Mouse (Mus musculus) hematopoietic stem cell, adult 5-6 weeks (primary cell): Measurements from ENCODE around the gene Zswim4. TPM values are rescaled to one million over a fixed set of nuclear protein-coding genes. Genes with fewer than 3 reads are reported as not detected.

ENCODE experiments used
- ATAC-seq, 2 experiments: fragments of 125-278 bp in 1 of 2; replicated peaks in 1 of 2; 2 replicates each; pipeline ENCODE4 v1.8.0; 2016 to 2017; ENCODE audit warnings: inconsistent platforms in 2 of 2, mild to moderate bottlenecking in 2 of 2, moderate number of reproducible peaks in 2 of 2, low read depth in 1 of 2, moderate TSS enrichment in 1 of 2; ENCODE audit not compliant: low FRiP score in 2 of 2, poor library complexity in 2 of 2, severe bottlenecking in 2 of 2, insufficient read depth in 1 of 2, low TSS enrichment in 1 of 2
- total RNA-seq: library from RNA; stranded (forward); fragments of 172-1452, 232-1000 nt; gene quantifications from 2 replicates; pipeline ENCODE4 v1.2.3, GENCODE M21; 2017

The Zswim4 gene
- total RNA-seq, 1 experiment from 2014 or later: 6.8 TPM

DNA sequence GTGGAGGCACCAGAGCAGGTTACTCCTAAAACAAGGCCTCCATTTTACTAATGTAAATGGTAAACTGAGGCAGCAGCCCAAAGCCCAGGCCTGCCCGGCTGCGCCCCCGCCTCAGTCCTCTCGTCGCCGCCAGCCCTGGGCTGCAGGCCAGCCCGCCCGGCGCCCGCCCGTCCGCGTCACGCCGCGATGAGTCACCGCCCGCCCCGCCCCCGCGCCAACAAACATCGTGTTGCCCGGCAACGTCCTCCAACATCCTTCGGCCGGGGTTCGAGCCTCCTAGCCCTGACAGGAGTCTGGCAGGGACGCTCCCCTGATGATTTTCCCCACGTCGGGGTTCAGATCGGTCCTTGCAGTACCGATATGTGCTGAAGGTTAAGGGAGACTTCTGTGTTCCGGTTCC is 44.3 kb downstream of the Zswim4 start:
- ATAC-seq: peak; percentile 33 to 43

DNA sequence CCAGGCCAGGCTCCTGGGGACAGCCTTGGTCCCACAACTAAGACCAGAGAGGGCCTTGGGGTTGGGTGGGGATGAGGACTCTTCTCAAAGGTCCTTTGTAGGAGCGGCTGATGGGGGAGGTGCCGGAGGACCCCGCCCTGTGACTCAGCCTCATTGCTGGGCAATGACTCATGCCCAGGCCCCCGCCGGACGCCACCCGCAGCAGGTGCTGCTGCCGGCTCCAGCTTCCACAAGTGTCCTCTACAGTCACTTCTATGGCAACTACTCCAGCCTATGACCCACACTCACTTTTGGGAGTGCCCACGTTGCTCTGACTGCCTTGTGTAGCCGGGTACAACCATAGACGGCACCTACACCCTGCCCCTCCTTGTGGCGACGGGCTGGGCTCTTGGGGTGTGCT is 44.8 kb downstream of the Zswim4 start:
- ATAC-seq: peak; percentile 50 to 53

DNA sequence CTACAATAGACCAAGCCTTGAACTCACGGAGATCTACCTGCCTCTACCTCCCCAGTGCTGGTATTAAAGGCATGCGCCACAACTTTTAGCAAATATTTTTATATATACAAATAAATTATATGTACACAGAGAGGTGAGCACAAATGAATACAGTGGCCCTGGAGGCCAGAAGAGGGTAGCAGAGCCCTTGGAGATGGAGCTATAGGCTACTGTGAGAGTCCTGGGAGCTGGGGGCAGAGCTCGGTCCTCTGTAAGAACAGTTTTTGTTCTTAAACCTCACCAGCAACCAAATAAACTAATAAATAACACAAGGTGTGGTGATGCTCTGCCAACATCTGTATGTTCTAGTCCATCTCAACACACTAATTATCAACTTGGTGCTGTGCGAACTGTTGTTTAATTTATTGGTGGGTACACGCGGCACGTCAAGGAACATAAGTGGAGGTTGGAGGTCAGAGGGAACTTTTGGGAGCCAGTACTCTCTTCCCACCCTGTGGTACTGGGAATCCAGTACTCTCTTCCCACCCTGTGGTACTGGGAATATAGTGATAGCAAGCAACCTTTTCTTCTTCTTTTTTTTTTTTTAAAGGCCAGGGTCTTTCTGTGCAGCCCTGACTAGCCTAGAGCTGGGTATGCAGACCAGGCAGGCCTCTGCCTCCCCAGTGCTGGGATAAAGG is 46.5 kb downstream of the Zswim4 start:
- ATAC-seq: no peak

- no peak for ATAC-seq
Observed at GRCm38 (mm10) chr8:84189603-84190002, 47.3 kb downstream of the Zswim4 start.

GRCm38 (mm10) chr8:84188671-84189070 is 48.2 kb downstream of the Zswim4 start:
- no peak for ATAC-seq

DNA sequence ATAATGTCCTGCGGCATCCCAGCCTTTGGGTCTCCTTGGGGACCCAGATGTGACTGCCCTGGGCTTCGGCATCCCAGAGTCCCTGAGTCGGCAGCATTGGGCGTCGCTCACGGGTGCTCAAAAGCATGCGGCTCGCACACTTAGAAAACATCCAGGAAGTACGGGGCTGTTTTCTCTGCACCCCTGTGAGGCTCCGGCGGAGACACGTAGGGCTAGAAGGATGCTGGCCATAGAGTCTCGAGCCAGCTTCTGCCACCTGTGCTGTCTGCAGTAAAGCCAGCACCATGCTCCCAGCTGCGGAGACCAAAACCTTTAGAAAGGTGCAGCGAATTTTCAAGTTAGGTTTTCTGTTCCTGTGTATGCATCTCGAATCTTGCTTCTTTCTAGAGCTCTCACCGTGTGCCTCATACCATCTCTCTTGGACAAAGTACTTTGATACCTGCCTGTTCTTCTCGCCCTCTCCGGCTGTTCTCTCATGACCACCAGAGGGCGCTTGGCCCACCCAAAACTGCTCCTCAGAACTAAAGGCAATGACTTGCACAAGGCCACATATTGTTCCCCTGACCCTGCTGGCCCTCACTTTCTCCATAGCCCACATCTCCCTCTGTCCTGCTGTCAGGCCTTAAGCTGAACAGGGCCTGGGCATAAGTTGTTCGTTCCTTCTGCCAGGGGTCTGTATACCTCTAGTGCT is 49.6 kb downstream of the Zswim4 start:
- peak; percentile 27 to 55 for ATAC-seq

- ATAC-seq: peak; percentile 67
Observed at GRCm38 (mm10) chr8:84186547-84186946, 50.3 kb downstream of the Zswim4 start.

DNA sequence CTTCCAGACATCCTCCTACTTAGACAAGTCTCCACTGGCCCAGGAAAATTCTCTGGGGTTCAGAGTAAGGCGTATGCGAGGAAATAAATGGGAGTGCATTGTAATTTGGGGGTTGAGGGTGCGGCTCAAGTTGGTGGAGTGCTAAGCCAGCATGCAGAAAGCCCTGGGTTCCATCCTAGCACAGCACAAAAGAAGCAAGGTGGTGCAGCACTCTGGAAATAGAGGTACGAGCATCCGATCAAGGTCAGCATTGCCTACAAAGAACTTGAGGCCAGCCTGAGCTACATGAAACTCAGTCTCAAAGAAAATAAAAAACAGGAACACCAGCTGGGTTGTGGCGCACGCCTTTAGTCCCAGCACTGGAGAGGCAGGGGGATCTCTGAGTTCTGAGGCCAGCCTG is 51.7 kb downstream of the Zswim4 start, which contains the start of gene Nanos3:
TSS of gene Nanos3 (minus strand) at position 101 of the 400 bp plus-strand sequence.
- no peak for ATAC-seq

DNA sequence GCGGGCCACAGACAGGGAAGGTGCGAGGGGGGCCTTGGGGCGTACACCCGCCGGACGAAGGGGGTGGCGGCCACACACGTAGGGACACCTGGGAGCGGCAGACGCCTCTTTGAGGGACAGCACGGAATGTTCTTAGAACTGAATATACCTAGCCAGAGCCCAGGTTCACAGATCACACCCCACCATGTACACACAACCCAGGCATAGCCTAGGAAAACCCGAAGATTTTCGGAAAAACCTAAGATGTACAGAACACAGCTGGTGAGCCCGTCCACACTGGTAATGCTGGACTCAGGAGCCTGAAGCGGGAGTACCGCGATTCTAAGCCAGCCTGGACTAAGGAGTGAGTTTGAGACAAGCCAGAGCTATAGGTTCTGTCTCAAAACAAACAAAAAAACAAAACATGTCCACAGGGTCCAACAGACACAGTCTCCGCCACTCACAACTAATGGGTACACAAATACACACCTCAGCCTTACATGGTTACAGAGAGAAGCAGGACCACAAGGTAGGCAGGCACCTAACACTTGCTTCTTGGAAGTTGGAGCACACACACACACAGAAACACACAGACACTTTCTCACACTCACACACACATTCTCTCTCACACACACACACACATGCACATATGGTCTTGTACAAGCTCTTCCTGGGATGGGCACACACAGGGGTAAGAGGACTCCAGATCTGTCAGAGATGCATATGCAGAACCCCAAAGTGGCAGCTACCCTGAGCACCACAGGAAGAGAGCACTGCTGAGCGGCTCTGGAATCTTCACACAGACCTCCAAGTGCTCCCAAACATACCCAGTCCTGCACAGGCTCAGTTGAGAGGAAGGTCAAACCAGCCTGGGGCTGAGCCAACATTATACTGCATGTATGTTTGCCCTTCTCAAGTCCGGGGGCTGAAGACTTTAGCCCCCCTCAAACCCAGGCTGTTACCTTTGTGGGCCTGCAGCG is 52.5 kb downstream of the Zswim4 start:
- no peak for ATAC-seq

GRCm38 (mm10) chr8:84183261-84184084 is 53.4 kb downstream of the Zswim4 start:
- ATAC-seq: no peak

- no peak for ATAC-seq
Observed at GRCm38 (mm10) chr8:84182833-84183232, 54.0 kb downstream of the Zswim4 start.

DNA sequence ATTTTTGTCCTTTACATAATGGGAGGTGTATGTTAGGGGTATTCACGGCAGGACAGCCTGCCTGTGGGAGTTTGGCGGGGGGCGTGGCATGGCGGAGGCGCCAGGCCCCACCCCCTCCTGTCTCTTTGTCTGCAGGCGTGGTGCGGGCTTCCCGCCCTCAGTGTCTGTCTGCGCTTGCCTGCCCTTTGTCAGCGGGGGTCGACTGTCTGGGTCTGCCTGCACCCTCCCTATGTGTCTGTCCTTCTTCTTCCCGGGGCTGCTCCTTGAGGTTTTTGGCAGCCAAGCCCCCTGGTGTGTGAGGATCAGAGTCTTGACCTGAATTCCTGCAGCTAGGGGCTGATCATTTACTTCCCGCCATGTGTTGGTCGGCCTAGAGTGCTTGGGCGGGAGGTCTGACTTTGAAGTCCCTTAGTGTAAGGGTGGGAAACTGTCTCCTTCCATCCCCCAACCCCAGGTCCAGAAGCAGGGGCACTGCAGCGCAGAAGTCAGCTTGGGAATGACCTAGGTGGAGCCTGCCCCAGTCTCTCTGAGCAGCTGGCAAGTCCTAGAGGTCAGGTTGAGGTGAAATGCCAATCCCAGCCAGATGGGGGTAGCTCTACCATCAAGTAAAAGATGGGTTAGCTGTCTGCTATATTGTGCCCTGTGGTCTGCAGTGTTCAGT is 56.2 kb downstream of the Zswim4 start:
- ATAC-seq: no peak

DNA sequence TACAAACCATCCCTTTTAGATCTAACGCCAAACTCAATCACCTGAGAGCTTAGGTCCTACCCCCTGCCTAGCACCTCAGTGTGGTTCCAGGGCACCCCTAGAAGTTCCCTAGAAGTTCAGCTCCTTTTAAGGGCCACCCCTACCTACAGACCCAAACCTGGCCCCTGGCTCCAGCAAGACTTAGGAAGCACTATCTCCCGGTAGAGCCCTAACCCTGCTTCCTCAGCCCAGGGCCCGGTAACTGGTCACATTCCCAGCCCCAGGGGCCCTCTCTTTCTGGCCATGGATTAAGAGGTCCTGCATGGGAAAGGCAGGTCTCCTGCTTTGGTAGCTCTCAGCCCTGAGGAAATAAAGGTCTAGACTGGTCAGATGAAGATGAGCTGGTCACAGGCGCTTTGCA is 56.9 kb downstream of the Zswim4 start:
- no peak for ATAC-seq

DNA sequence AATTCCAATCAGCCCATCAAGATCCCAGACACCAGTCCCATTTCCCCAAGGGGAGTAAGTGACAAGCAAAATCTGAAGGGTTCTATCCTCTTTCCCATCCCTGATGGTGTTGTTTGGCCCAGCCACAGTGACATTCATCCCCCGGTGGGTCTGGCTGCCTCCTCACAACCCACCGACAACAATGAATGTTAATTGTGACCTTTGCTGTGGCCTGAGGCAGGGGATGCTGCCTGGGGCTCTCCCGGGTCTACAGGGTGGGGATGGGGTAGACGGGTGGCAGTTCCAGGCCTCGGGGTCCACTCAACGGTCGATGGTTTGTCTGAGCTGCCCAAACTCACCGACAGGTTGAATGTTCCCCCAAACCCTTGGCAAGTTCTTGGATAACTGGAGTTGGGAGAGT is 58.3 kb downstream of the Zswim4 start:
- ATAC-seq: no peak

GRCm38 (mm10) chr8:84177405-84177804 is 59.5 kb downstream of the Zswim4 start:
- no peak for ATAC-seq

DNA sequence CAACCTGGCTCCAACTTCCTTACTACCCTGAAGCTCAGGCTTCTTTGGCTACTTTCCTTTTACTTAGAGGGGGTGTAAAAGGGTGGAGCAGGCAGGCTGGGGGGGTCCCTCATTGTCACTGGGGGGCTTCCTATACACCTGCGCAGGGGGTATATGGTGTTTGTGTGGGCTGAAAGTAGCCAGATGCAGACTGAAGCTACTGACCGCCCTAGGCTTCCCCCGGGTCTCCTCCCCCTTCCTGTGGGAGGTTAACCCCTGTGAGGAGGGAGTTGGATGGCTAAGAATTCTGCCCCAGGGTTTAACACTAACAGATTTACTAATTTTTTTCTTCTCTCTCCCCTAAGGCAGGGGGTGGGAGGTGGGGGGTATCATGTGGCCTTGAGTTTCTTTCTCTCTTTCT is 60.3 kb downstream of the Zswim4 start:
- ATAC-seq: peak; percentile 19 to 44; a peak in 2 of 4 replicates

DNA sequence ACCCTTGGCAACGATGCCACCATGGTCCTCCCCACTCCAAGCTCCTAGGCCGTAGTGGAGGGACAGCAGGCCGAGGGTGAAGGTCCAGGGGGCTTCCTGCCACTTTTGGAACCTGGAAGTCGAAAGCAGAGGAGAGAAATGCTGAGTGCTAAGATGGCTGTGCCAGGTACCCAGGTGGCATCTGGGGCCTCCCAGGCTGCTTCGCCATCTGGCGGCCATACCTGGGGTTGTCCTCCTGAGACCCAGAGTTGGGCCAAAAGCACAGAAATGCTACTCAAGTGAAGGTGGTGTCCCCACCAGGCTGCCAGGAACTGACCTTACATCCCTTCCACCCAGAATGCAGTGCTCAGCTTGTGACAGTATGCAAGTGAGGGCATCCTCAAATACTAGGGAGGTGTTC is 63.0 kb downstream of the Zswim4 start:
- no peak for ATAC-seq
